Mouse (Mus musculus) ZHBTc4 (cell line): ENCODE results near the gene Dhodh.
A peak's percentile ranks its signal among the peaks of the same experiment; 100 is the strongest.

Experiments
- DNase-seq: peaks from one replicate; pipeline ENCODE4 v3.0.0-alpha.2; 2011; ENCODE audit warnings: low read depth, low spot score

The Dhodh gene

GRCm38 (mm10) chr8:109585652-109586051, 22.8 kb downstream of the Dhodh start:
- no peak for DNase-seq

GRCm38 (mm10) chr8:109584830-109585229, 23.6 kb downstream of the Dhodh start:
- DNase-seq: no peak

- DNase-seq: no peak
Measured at GRCm38 (mm10) chr8:109584293-109584692, 24.2 kb downstream of the Dhodh start.

- no peak for DNase-seq
Measured at GRCm38 (mm10) chr8:109578900-109579301, 29.6 kb downstream of the Dhodh start, which contains the start of gene Hp. Gene Hp (minus strand): TSS chr8:109579172.

GRCm38 (mm10) chr8:109576311-109576710, 32.2 kb downstream of the Dhodh start:
- no peak for DNase-seq

- no peak for DNase-seq
Measured at GRCm38 (mm10) chr8:109571139-109571538, 37.3 kb downstream of the Dhodh start.

GRCm38 (mm10) chr8:109565498-109566333, 42.8 kb downstream of the Dhodh start, which contains the start of the genes Dhx38 and Txnl4b:
Gene Dhx38 (minus strand): TSS chr8:109565861.
Gene Txnl4b (plus strand): TSS chr8:109565892.
- DNase-seq: peak; percentile 99

- no peak for DNase-seq
Measured at GRCm38 (mm10) chr8:109564766-109565165, 43.7 kb downstream of the Dhodh start.

GRCm38 (mm10) chr8:109563881-109564280, 44.6 kb downstream of the Dhodh start:
- DNase-seq: no peak

- peak; percentile 72 for DNase-seq
Measured at GRCm38 (mm10) chr8:109551663-109552062, 56.8 kb downstream of the Dhodh start.

- DNase-seq: no peak
Measured at GRCm38 (mm10) chr8:109544049-109544448, 64.4 kb downstream of the Dhodh start.

- no peak for DNase-seq
Measured at GRCm38 (mm10) chr8:109542748-109543519, 65.5 kb downstream of the Dhodh start.

GRCm38 (mm10) chr8:109542165-109542564, 66.3 kb downstream of the Dhodh start:
- DNase-seq: no peak
